In the genomic region with DNA sequence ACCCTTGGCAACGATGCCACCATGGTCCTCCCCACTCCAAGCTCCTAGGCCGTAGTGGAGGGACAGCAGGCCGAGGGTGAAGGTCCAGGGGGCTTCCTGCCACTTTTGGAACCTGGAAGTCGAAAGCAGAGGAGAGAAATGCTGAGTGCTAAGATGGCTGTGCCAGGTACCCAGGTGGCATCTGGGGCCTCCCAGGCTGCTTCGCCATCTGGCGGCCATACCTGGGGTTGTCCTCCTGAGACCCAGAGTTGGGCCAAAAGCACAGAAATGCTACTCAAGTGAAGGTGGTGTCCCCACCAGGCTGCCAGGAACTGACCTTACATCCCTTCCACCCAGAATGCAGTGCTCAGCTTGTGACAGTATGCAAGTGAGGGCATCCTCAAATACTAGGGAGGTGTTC, we compare ENCODE assay signal across 10 mouse cellular contexts. TPM values are rescaled to one million over a fixed set of nuclear protein-coding genes. Genes with fewer than 3 reads are reported as not detected.
DNase-seq lines count a peak whose midpoint lies in the region; ATAC-seq and TF ChIP-seq lines count a peak whose summit lies in the region.
"Had no signal": no experiment of that assay in that cellular context is flagged by ENCODE, and none has a peak within 500 bp of the region (broad histone marks: within the 10 kb centered on the region; RNA-seq: fewer than 3 reads in every experiment).

No protein-coding gene starts in this region.

- ATAC-seq in forebrain, postnatal 0 days = no peak
- ATAC-seq in forebrain, embryonic 14.5 days = no peak
- ATAC-seq: midbrain, embryonic 13.5 days had no signal

- peaks cover 50% of the 10 kb centered on the region for H3K36me3 ChIP-seq in forebrain, postnatal 0 days (ENCODE audit: insufficient read depth)
- peaks cover 59% of the 10 kb centered on the region for H3K36me3 ChIP-seq in forebrain, embryonic 14.5 days (ENCODE audit: control insufficient read depth, insufficient read depth, low read length)
- H3K36me3 ChIP-seq in testis, adult 2 months (ENCODE audit: control insufficient read depth, insufficient read depth, low read length) = no peaks in the 10 kb centered on the region; the same call in none of the 2 replicates
- H3K36me3 ChIP-seq in splenic B cell, adult 2 months (ENCODE audit: control insufficient read depth, insufficient read depth, low read length, poor library complexity, severe bottlenecking) = no peaks in the 10 kb centered on the region

- H3K9ac ChIP-seq in forebrain, postnatal 0 days = no peak overlapping the region
- no peak overlapping the region for H3K9ac ChIP-seq in forebrain, embryonic 14.5 days (ENCODE audit: low read length)
- H3K9ac ChIP-seq: midbrain, embryonic 13.5 days had no signal

- H3K4me2 ChIP-seq in forebrain, postnatal 0 days (ENCODE audit: low read depth) = no peak overlapping the region
- H3K4me2 ChIP-seq in forebrain, embryonic 14.5 days (ENCODE audit: low read length) = no peak overlapping the region
- H3K4me2 ChIP-seq: midbrain, embryonic 13.5 days had no signal

- H3K9me3 ChIP-seq in forebrain, postnatal 0 days (ENCODE audit: low read length) = no peaks in the 10 kb centered on the region
- no peaks in the 10 kb centered on the region for H3K9me3 ChIP-seq in forebrain, embryonic 14.5 days (replicated peaks; ENCODE audit: control insufficient read depth, low read length)
- H3K9me3 ChIP-seq: midbrain, embryonic 13.5 days had no signal

- H3K4me3 ChIP-seq in forebrain, postnatal 0 days (ENCODE audit: low read depth, low read length) = no peak overlapping the region
- H3K4me3 ChIP-seq in forebrain, embryonic 14.5 days (ENCODE audit: low read depth, low read length) = no peak overlapping the region
- peak overlapping the region; percentile 44 for H3K4me3 ChIP-seq in testis, adult 2 months (ENCODE audit: control insufficient read depth, low read depth, low read length)
- H3K4me3 ChIP-seq: midbrain, embryonic 13.5 days had no signal

- WGBS in forebrain, postnatal 0 days = 80% methylated on average over 6 of the region's 6 CpGs
- 81% methylated on average over 6 of the region's 6 CpGs for WGBS in forebrain, embryonic 14.5 days

- H3K27ac ChIP-seq in forebrain, postnatal 0 days (ENCODE audit: low read depth, low read length) = no peak overlapping the region
- no peak overlapping the region for H3K27ac ChIP-seq in forebrain, embryonic 14.5 days (ENCODE audit: low read depth, low read length)
- H3K27ac ChIP-seq in testis, adult 2 months (ENCODE audit: control insufficient read depth, insufficient read depth, low read depth, low read length) = no peak overlapping the region
- H3K27ac ChIP-seq: midbrain, embryonic 13.5 days had no signal

- no peak for TF ChIP-seq POLR2A in testis, adult 2 months (IDR thresholded peaks at IDR 0.05; ENCODE audit: control insufficient read depth, low read depth, low read length)

- H3K4me1 ChIP-seq in forebrain, postnatal 0 days (ENCODE audit: insufficient read depth) = no peaks in the 10 kb centered on the region
- no peaks in the 10 kb centered on the region for H3K4me1 ChIP-seq in forebrain, embryonic 14.5 days (ENCODE audit: control insufficient read depth, insufficient read depth, low read length)
- H3K4me1 ChIP-seq in testis, adult 2 months (ENCODE audit: control insufficient read depth, insufficient read depth, low read length) = peaks cover 2% of the 10 kb centered on the region

- peak; percentile 45 for TF ChIP-seq CTCF in forebrain, postnatal 0 days (IDR thresholded peaks at IDR 0.05; ENCODE audit: low read depth)
- no peak for TF ChIP-seq CTCF in testis, adult 2 months (IDR thresholded peaks at IDR 0.05; ENCODE audit: control insufficient read depth, insufficient read depth, insufficient replicate concordance, low read depth, low read length)

- no peaks in the 10 kb centered on the region for H3K27me3 ChIP-seq in forebrain, postnatal 0 days (ENCODE audit: insufficient read depth, low read length)
- H3K27me3 ChIP-seq in forebrain, embryonic 14.5 days (replicated peaks; ENCODE audit: control insufficient read depth, insufficient read depth, low read length) = no peaks in the 10 kb centered on the region
- H3K27me3 ChIP-seq in testis, adult 2 months (ENCODE audit: control insufficient read depth, insufficient read depth, low read length) = no peaks in the 10 kb centered on the region
- no peaks in the 10 kb centered on the region for H3K27me3 ChIP-seq in splenic B cell, adult 2 months (ENCODE audit: control insufficient read depth, insufficient read depth, low read length, poor library complexity, severe bottlenecking)
- H3K27me3 ChIP-seq: midbrain, embryonic 13.5 days had no signal

- no peak for DNase-seq in forebrain, postnatal 0 days
- no peak for DNase-seq in forebrain, embryonic 14.5 days (ENCODE audit: low spot score)
- no peak for DNase-seq in testis, postnatal 14 days (ENCODE audit: low spot score)
- peak; percentile 76 to 83 for DNase-seq in cerebellum, postnatal 36 days
- peak; percentile 60 for DNase-seq in splenic B cell, adult 2 months (ENCODE audit: low read depth, low spot score)
- no peak for DNase-seq in Muller cell, postnatal 12 days (ENCODE audit: inconsistent ontology term)
- DNase-seq in left cerebral cortex, adult 8-10 months (ENCODE audit: low spot score in 2 of 2) = no peak

RNA-seq across cellular contexts. Expression of gene Nanos3, which starts 11.2 kb away (rescaled TPM):
- 1.7 and 3.2 TPM in 2 replicates for total RNA-seq in forebrain, postnatal 0 days (2014; rRNA removed)
- polyA plus RNA-seq in forebrain, postnatal 0 days (2015; fragmentation: Nextera tagmentation; extraction: Ambion mirVana) = 10.0 and 13.3 TPM in 2 replicates
- polyA plus RNA-seq in forebrain, embryonic 14.5 days (2014; fragmentation: Nextera tagmentation; extraction: Ambion mirVana) = 4.5 and 8.3 TPM in 2 replicates
- polyA plus RNA-seq in testis, adult 2 months (2012; rRNA removed) = 1.6 and 2.4 TPM in 2 replicates
- total RNA-seq in left cerebral cortex, adult 8-10 months (2022) = 1 to 10 TPM; 2.8 to 3.8 (median 3.2) TPM

RNA-seq across cellular contexts. Expression of gene 4930432K21Rik, which starts 26.0 kb away (rescaled TPM):
- 3.5 and 6.0 TPM in 2 replicates for total RNA-seq in forebrain, postnatal 0 days (2014; rRNA removed)
- polyA plus RNA-seq in forebrain, postnatal 0 days (2015; fragmentation: Nextera tagmentation; extraction: Ambion mirVana) = 2.4 and 3.3 TPM in 2 replicates
- polyA plus RNA-seq in forebrain, embryonic 14.5 days (2014; fragmentation: Nextera tagmentation; extraction: Ambion mirVana) = 1.7 and 2.3 TPM in 2 replicates
- 57.2 and 65.0 TPM in 2 replicates for polyA plus RNA-seq in testis, adult 2 months (2012; rRNA removed)
- 1 to 10 TPM; 2.8 to 3.2 (median 3.1) TPM for total RNA-seq in left cerebral cortex, adult 8-10 months (2022)

RNA-seq across cellular contexts. Expression of gene Cc2d1a, which starts 26.1 kb away (rescaled TPM):
- 64.2 and 70.1 TPM in 2 replicates for total RNA-seq in forebrain, postnatal 0 days (2014; rRNA removed)
- polyA plus RNA-seq in forebrain, postnatal 0 days (2015; fragmentation: Nextera tagmentation; extraction: Ambion mirVana) = 36.3 and 48.4 TPM in 2 replicates
- polyA plus RNA-seq in forebrain, embryonic 14.5 days (2014; fragmentation: Nextera tagmentation; extraction: Ambion mirVana) = 14.7 and 21.7 TPM in 2 replicates
- polyA plus RNA-seq in testis, adult 2 months (2012; rRNA removed) = 30.9 and 38.6 TPM in 2 replicates
- total RNA-seq in left cerebral cortex, adult 8-10 months (2022) = 10 to 100 TPM; 44.3 to 52.9 (median 47.4) TPM

RNA-seq across cellular contexts. Expression of gene Podnl1, which starts 48.1 kb away (rescaled TPM):
- 0.08 and 0.24 TPM in 2 replicates for total RNA-seq in forebrain, postnatal 0 days (2014; rRNA removed)
- polyA plus RNA-seq in forebrain, postnatal 0 days (2015; fragmentation: Nextera tagmentation; extraction: Ambion mirVana) = 0.09 and 0.23 TPM in 2 replicates
- polyA plus RNA-seq in forebrain, embryonic 14.5 days (2014; fragmentation: Nextera tagmentation; extraction: Ambion mirVana) = 0.22 and 0.23 TPM in 2 replicates
- 0.07 and 0.14 TPM in 2 replicates for polyA plus RNA-seq in testis, adult 2 months (2012; rRNA removed)
- total RNA-seq in left cerebral cortex, adult 8-10 months (2022) = not detected
- total RNA-seq: gastrocnemius, postnatal 4 days had no signal

Comparison
In these comparisons a context has a peak if more than half of its experiments do, and no peak if none do; other contexts are left out.
1. DNase-seq: peak in cerebellum, postnatal 36 days (2 of 2) and splenic B cell, adult 2 months (single experiment); none in forebrain, postnatal 0 days (single experiment), forebrain, embryonic 14.5 days (single experiment), testis, postnatal 14 days (single experiment), Muller cell, postnatal 12 days (single experiment) and left cerebral cortex, adult 8-10 months (0 of 2).
2. RNA of gene 4930432K21Rik, which starts 26.0 kb away (polyA plus RNA-seq): 57.2 to 65.0 TPM in testis, adult 2 months; 2.4 to 3.3 TPM in forebrain, postnatal 0 days and 1.7 to 2.3 TPM in forebrain, embryonic 14.5 days; every median in the first group is over 10 times any median in the second.